Mouse (Mus musculus) stomach, embryonic 15.5 days (tissue): ENCODE measurements at regions not wholly inside any gene's neighbourhood (a gene's known extent, or its start where the extent isn't known, plus 50 kb on each side); places are given as distances from the start of the nearest gene placed in this dataset.
A peak's percentile ranks its signal among the peaks of the same experiment; 100 is the strongest.

Experiments
- ATAC-seq: fragments of 200-750 bp; cut with Nextera tagmentation; 2 replicates; pipeline ENCODE4 v1.8.0; 2017; ENCODE audit warnings: low read depth, moderate number of reproducible peaks, moderate TSS enrichment; ENCODE audit not compliant: insufficient read depth, low FRiP score
- H3K27ac ChIP-seq: fragments of 300-500 bp; sonication (generic); 2 replicates; pipeline ENCODE4 v1.5.1; 2015; ENCODE audit warnings: mild to moderate bottlenecking, inconsistent platforms
- H3K27me3 ChIP-seq: fragments of 300-500 bp; sonication (generic); replicated peaks from 2 replicates; pipeline ENCODE4 v1.6.1; 2015; ENCODE audit warnings: inconsistent platforms
- H3K36me3 ChIP-seq: fragments of 300-500 bp; sonication (generic); 2 replicates; pipeline ENCODE4 v1.6.1; 2015; ENCODE audit warnings: inconsistent platforms
- H3K4me1 ChIP-seq: fragments of 300-500 bp; sonication (generic); 2 replicates; pipeline ENCODE4 v1.6.1; 2015; ENCODE audit warnings: inconsistent platforms
- H3K4me2 ChIP-seq: fragments of 300-500 bp; sonication (generic); 2 replicates; pipeline ENCODE4 v1.6.1; 2015; ENCODE audit warnings: mild to moderate bottlenecking, inconsistent platforms
- H3K4me3 ChIP-seq: fragments of 300-500 bp; sonication (generic); replicated peaks from 2 replicates; pipeline ENCODE4 v1.5.1; 2015; ENCODE audit warnings: inconsistent platforms
- H3K9ac ChIP-seq: fragments of 300-500 bp; sonication (generic); 2 replicates; pipeline ENCODE4 v1.6.1; 2015; ENCODE audit warnings: inconsistent platforms
- H3K9me3 ChIP-seq: fragments of 300-500 bp; sonication (generic); 2 replicates; pipeline ENCODE4 v1.6.1; 2016; ENCODE audit warnings: inconsistent platforms
- WGBS: fragments of 180-500 bp; shearing (Covaris S2); methylation state at CpG from one replicate; pipeline ENCODE4 v1.1.7; 2015; 5-methylcytosine and 5-hydroxymethylcytosine counted together

DNA sequence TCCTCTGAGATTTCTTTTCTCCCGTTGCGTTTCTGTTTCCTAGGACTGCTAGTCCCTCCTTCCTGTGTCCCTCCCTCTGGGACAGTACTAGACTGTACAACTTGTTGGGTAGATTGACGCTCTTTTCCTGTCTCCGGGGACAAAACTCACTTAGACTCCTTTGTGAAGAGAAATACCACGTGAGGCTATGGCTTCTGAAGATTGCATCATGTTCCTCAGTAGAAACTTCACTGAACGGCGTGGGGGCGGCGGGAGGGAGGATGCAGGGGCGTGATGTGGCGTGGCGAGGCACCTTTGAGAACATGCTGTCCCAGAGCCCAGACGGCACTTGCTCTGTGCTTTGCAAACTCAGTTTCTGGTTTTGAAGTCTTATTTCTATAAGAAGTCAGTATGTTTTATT is 78.5 kb downstream of the Spata18 start:
- Histone ChIP-seq H3K9ac (no peak overlapping the region), H3K4me3 (no peak overlapping the region), H3K4me1 (no peaks in the 10 kb centered on the region), H3K9me3 (no peaks in the 10 kb centered on the region), H3K27ac (no peak overlapping the region), H3K4me2 (no peak overlapping the region), H3K36me3 (no peaks in the 10 kb centered on the region), H3K27me3 (no peaks in the 10 kb centered on the region)
- 76% methylated on average over 13 of the region's 13 CpGs for WGBS
- ATAC-seq, result no peak

DNA sequence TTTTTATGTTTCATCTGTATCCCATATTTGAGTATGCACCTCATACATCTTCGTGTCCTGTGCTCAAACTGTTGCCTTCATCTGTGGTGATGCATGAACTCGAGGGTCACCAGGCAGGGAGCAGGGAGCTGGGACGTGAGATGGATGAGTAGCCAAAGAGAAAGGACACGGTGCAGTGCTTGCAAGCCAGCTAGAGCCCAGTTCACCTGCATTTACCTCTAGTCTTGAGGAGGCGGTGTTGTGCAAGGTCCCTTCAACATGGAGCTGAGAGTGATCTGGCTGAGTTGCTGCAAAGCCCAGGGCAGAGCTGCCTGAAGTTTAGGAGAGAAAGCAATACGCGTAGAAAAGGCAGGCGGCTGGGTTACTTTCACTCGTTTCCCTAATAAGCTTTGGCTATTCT is 80.2 kb downstream of the Spata18 start:
- Histone ChIP-seq H3K4me3 (no peak overlapping the region), H3K27me3 (no peaks in the 10 kb centered on the region), H3K36me3 (no peaks in the 10 kb centered on the region), H3K9ac (no peak overlapping the region), H3K4me1 (no peaks in the 10 kb centered on the region), H3K27ac (no peak overlapping the region), H3K9me3 (no peaks in the 10 kb centered on the region), H3K4me2 (no peak overlapping the region)
- WGBS, result 71% methylated on average over 9 of the region's 9 CpGs
- ATAC-seq, result no peak

GRCm38 (mm10) chr5:73731991-73732565 is 80.9 kb downstream of the Spata18 start:
- no peak for ATAC-seq
- no peak overlapping the region for H3K9ac ChIP-seq
- H3K27me3 ChIP-seq, result no peaks in the 10 kb centered on the region
- H3K4me1 ChIP-seq, result no peaks in the 10 kb centered on the region
- H3K4me2 ChIP-seq, result no peak overlapping the region
- H3K4me3 ChIP-seq, result no peak overlapping the region
- H3K27ac ChIP-seq, result no peak overlapping the region
- H3K9me3 ChIP-seq, result no peaks in the 10 kb centered on the region
- no peaks in the 10 kb centered on the region for H3K36me3 ChIP-seq
- WGBS, result 58% methylated on average over 9 of the region's 9 CpGs

DNA sequence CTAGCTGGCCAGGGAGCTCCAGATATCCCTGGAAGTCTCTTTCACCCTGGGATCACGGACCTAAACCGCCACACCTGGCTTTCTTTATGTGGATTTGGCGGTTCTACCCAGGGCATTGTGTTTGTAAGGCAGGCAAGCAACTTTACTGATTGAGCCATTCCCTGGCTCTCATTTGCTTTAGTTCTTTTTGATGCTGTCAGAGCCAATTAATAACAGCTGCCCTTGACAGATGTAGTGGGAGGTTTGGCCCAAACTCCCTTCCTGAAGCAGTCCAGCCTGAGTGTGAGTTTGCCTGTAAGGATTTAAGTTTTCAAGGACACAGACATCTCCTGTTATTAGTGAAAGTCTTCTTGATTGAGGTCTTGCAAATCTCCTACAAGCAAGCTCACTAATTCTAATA is 89.6 kb downstream of the Spata18 start:
- Histone ChIP-seq H3K4me2 (no peak overlapping the region), H3K27ac (no peak overlapping the region), H3K36me3 (no peaks in the 10 kb centered on the region), H3K9ac (no peak overlapping the region), H3K27me3 (no peaks in the 10 kb centered on the region), H3K9me3 (no peaks in the 10 kb centered on the region), H3K4me1 (no peaks in the 10 kb centered on the region), H3K4me3 (no peak overlapping the region)
- WGBS, result 70% methylated on average over 3 of the region's 3 CpGs
- ATAC-seq, result no peak

- H3K9me3 ChIP-seq, result no peaks in the 10 kb centered on the region
- H3K9ac ChIP-seq, result no peak overlapping the region
- no peak overlapping the region for H3K27ac ChIP-seq
- no peaks in the 10 kb centered on the region for H3K4me1 ChIP-seq
- ATAC-seq, result no peak
- no peak overlapping the region for H3K4me3 ChIP-seq
- no peak overlapping the region for H3K4me2 ChIP-seq
- H3K27me3 ChIP-seq, result no peaks in the 10 kb centered on the region
- H3K36me3 ChIP-seq, result no peaks in the 10 kb centered on the region
- WGBS, result 83% methylated on average over 11 of the region's 11 CpGs
These were observed 90.3 kb downstream of the Spata18 start for GRCm38 (mm10) chr5:73741441-73741840.

DNA sequence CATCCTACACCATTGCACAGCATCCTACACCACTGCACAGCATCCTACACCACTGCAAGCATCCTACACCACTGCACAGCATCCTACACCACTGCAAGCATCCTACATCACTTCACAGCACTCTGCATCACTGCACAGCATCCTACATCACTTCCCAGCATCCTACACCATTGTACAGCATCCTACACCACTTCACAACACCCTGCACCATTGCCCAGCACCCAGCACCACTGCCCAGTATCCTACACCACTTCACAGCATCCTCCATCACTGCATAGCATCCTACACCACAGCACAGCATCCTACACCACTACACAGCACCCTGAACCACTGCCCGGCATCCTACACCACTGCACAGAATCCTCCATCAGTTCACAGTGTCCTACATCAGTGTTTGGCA is 92.8 kb downstream of the Spata18 start:
- no peaks in the 10 kb centered on the region for H3K27me3 ChIP-seq
- H3K9me3 ChIP-seq, result no peaks in the 10 kb centered on the region
- 84% methylated on average over 1 of the region's 1 CpGs for WGBS
- H3K4me1 ChIP-seq, result no peaks in the 10 kb centered on the region
- no peaks in the 10 kb centered on the region for H3K36me3 ChIP-seq
- H3K4me2 ChIP-seq, result no peak overlapping the region
- no peak overlapping the region for H3K27ac ChIP-seq
- no peak overlapping the region for H3K9ac ChIP-seq
- no peak for ATAC-seq
- no peak overlapping the region for H3K4me3 ChIP-seq

GRCm38 (mm10) chr5:73749791-73750190 is 98.6 kb downstream of the Spata18 start:
- H3K9me3 ChIP-seq, result no peaks in the 10 kb centered on the region
- H3K4me3 ChIP-seq, result no peak overlapping the region
- no peak overlapping the region for H3K27ac ChIP-seq
- ATAC-seq, result no peak
- H3K27me3 ChIP-seq, result no peaks in the 10 kb centered on the region
- no peaks in the 10 kb centered on the region for H3K36me3 ChIP-seq
- 61% methylated on average over 4 of the region's 4 CpGs for WGBS
- H3K4me2 ChIP-seq, result no peak overlapping the region
- no peaks in the 10 kb centered on the region for H3K4me1 ChIP-seq
- H3K9ac ChIP-seq, result no peak overlapping the region

GRCm38 (mm10) chr5:73752225-73752644 is 101.1 kb downstream of the Spata18 start:
- ATAC-seq, result no peak
- no peak overlapping the region for H3K27ac ChIP-seq

DNA sequence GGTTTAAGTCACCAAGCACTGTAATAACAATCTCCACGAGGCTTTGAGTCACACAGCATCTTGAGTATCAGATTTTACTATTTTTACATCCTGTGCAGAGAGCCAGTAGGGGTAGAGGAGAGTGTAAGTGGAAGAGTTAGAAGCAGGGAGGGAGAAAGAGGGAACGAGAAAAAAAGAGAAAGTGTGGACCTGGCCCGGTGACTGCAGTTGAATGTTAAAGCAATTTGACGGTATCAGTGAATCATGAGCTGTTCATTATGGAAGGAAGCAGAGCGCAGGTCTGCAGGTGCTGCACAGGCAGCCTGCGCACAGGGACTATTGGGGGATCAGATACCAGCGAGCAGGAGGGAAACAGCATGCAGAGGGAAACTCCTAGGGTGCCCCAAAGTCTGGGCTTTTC is 102.6 kb downstream of the Spata18 start:
- Histone ChIP-seq H3K36me3 (no peaks in the 10 kb centered on the region), H3K27ac (no peak overlapping the region), H3K27me3 (no peaks in the 10 kb centered on the region), H3K4me2 (no peak overlapping the region), H3K9me3 (no peaks in the 10 kb centered on the region), H3K9ac (no peak overlapping the region), H3K4me1 (no peaks in the 10 kb centered on the region), H3K4me3 (no peak overlapping the region)
- WGBS, result 48% methylated on average over 7 of the region's 7 CpGs
- no peak for ATAC-seq

More at GRCm38 (mm10) chr5:73752225-73752644, 101.1 kb downstream of the Spata18 start:
- Histone ChIP-seq H3K4me1 (no peaks in the 10 kb centered on the region), H3K4me3 (no peak overlapping the region), H3K9ac (no peak overlapping the region), H3K36me3 (no peaks in the 10 kb centered on the region), H3K4me2 (no peak overlapping the region), H3K27me3 (no peaks in the 10 kb centered on the region), H3K9me3 (no peaks in the 10 kb centered on the region)
- WGBS, result 52% methylated on average over 10 of the region's 10 CpGs

DNA sequence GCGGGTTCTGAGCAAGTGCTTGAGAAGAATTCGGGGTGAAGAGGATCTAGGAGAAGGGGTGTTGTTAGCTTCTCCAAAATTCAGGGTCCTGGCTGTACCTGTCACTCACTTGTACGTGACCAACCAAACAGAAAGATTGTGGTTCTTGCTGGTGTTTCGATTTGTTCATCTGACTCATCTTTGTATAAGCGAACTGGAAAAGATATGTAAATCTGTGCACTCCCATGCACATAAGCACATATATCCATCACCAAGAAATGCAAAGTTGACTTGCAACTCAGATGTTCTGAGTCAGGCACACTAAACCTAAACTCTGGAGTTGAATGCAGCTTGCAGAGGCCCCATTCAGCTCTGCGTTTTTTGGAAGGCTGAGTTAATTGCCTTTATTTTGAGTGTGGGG is 107.4 kb downstream of the Spata18 start:
- no peaks in the 10 kb centered on the region for H3K4me1 ChIP-seq
- no peak overlapping the region for H3K4me2 ChIP-seq
- H3K36me3 ChIP-seq, result no peaks in the 10 kb centered on the region
- no peak for ATAC-seq
- H3K27me3 ChIP-seq, result no peaks in the 10 kb centered on the region
- 85% methylated on average over 6 of the region's 6 CpGs for WGBS
- H3K9ac ChIP-seq, result no peak overlapping the region
- no peak overlapping the region for H3K27ac ChIP-seq
- H3K9me3 ChIP-seq, result no peaks in the 10 kb centered on the region
- H3K4me3 ChIP-seq, result no peak overlapping the region

- no peak overlapping the region for H3K4me3 ChIP-seq
- H3K9ac ChIP-seq, result no peak overlapping the region
- H3K36me3 ChIP-seq, result no peaks in the 10 kb centered on the region
- no peaks in the 10 kb centered on the region for H3K9me3 ChIP-seq
- no peak for ATAC-seq
- no peak overlapping the region for H3K27ac ChIP-seq
- no peak overlapping the region for H3K4me2 ChIP-seq
- 41% methylated on average over 1 of the region's 1 CpGs for WGBS
- no peaks in the 10 kb centered on the region for H3K27me3 ChIP-seq
- no peaks in the 10 kb centered on the region for H3K4me1 ChIP-seq
These were observed 110.1 kb downstream of the Spata18 start for GRCm38 (mm10) chr5:73761236-73761635.

- Histone ChIP-seq H3K4me3 (no peak overlapping the region), H3K36me3 (no peaks in the 10 kb centered on the region), H3K27ac (peak overlapping the region; percentile 28; the same call in 1 of the 2 replicates), H3K9me3 (no peaks in the 10 kb centered on the region), H3K4me2 (no peak overlapping the region), H3K4me1 (no peaks in the 10 kb centered on the region), H3K27me3 (no peaks in the 10 kb centered on the region), H3K9ac (no peak overlapping the region)
- ATAC-seq, result peak; percentile 80; the same call in 1 of the 2 replicates
- WGBS, result 26% methylated on average over 8 of the region's 8 CpGs
These were observed 110.5 kb downstream of the Spata18 start for GRCm38 (mm10) chr5:73761709-73762108.

- WGBS, result 70% methylated on average over 1 of the region's 1 CpGs
- H3K27ac ChIP-seq, result no peak overlapping the region
- H3K4me2 ChIP-seq, result no peak overlapping the region
- no peaks in the 10 kb centered on the region for H3K9me3 ChIP-seq
- H3K4me3 ChIP-seq, result no peak overlapping the region
- no peak overlapping the region for H3K9ac ChIP-seq
- H3K27me3 ChIP-seq, result no peaks in the 10 kb centered on the region
- no peaks in the 10 kb centered on the region for H3K36me3 ChIP-seq
- ATAC-seq, result no peak
- H3K4me1 ChIP-seq, result no peaks in the 10 kb centered on the region
These were observed 113.0 kb downstream of the Spata18 start for GRCm38 (mm10) chr5:73764226-73764625.
